Mouse (Mus musculus): Measurements from ENCODE around the gene Ctdnep1.

GRCm38 (mm10) chr11:69976271-69976670, 4.7 kb upstream of the Ctdnep1 start:
- TF ChIP-seq POLR2A (IDR thresholded peaks at IDR 0.05; ENCODE audit: low read depth, low read length) (no peak), CTCF (IDR thresholded peaks at IDR 0.05; ENCODE audit: borderline replicate concordance, insufficient read depth, low read length) (no peak)
